Mouse (Mus musculus): Measurements from ENCODE around the gene Baiap2l2.

- no peak for TF ChIP-seq CTCF (IDR thresholded peaks at IDR 0.05; ENCODE audit: borderline replicate concordance, insufficient read depth, low read length)
- no peak for TF ChIP-seq POLR2A (IDR thresholded peaks at IDR 0.05; ENCODE audit: low read depth, low read length)
Observed at GRCm38 (mm10) chr15:79280850-79281249, 4.5 kb downstream of the Baiap2l2 start.

Data from embryonic fibroblast, embryonic 13.5 days (primary cell).